Mouse (Mus musculus): ENCODE results near the gene Muc4. TPM values are rescaled to one million over a fixed set of nuclear protein-coding genes. Genes with fewer than 3 reads are reported as not detected.

Gene Muc4
- polyA plus RNA-seq, 1 experiment from 2014 or later, result 8.8 TPM

- no peaks in the 10 kb centered on the region for H3K9me3 ChIP-seq (ENCODE audit: control insufficient read depth, low read depth, low read length)
- H3K4me1 ChIP-seq (ENCODE audit: control insufficient read depth, insufficient read depth, low read length), result peaks cover 16% of the 10 kb centered on the region; the same call in 1 of the 2 replicates
- 0 out of 2 replicates have a peak, but pooled peaks have one; percentile 24 for ATAC-seq (ENCODE audit: insufficient number of reproducible peaks, insufficient read depth, low FRiP score, low read depth)
- no peak overlapping the region for H3K4me3 ChIP-seq (ENCODE audit: low read depth, low read length)
- no peaks in the 10 kb centered on the region for H3K36me3 ChIP-seq (ENCODE audit: control insufficient read depth, insufficient read depth, low read length)
- no peak overlapping the region for H3K4me2 ChIP-seq (replicated peaks; ENCODE audit: low read depth, low read length)
- H3K27ac ChIP-seq (ENCODE audit: low read length), result no peak overlapping the region
- H3K27me3 ChIP-seq (ENCODE audit: control insufficient read depth, insufficient read depth, low read length), result no peaks in the 10 kb centered on the region
- H3K9ac ChIP-seq (replicated peaks; ENCODE audit: low read depth, low read length), result no peak overlapping the region
- WGBS, result 42% methylated on average over 6 of the region's 6 CpGs
These were observed 67.7 kb downstream of the Muc4 start for GRCm38 (mm10) chr16:32803252-32803853.

- Histone ChIP-seq H3K9ac (replicated peaks; ENCODE audit: low read depth, low read length) (no peak overlapping the region), H3K4me1 (ENCODE audit: control insufficient read depth, insufficient read depth, low read length) (peaks cover 16% of the 10 kb centered on the region; the same call in 1 of the 2 replicates), H3K27ac (ENCODE audit: low read length) (no peak overlapping the region), H3K36me3 (ENCODE audit: control insufficient read depth, insufficient read depth, low read length) (no peaks in the 10 kb centered on the region), H3K9me3 (ENCODE audit: control insufficient read depth, low read depth, low read length) (no peaks in the 10 kb centered on the region), H3K27me3 (ENCODE audit: control insufficient read depth, insufficient read depth, low read length) (no peaks in the 10 kb centered on the region), H3K4me3 (ENCODE audit: low read depth, low read length) (no peak overlapping the region), H3K4me2 (replicated peaks; ENCODE audit: low read depth, low read length) (no peak overlapping the region)
- 33% methylated on average over 5 of the region's 5 CpGs for WGBS
- no peak for ATAC-seq (ENCODE audit: insufficient number of reproducible peaks, insufficient read depth, low FRiP score, low read depth)
These were observed 68.2 kb downstream of the Muc4 start for GRCm38 (mm10) chr16:32803901-32804300.

DNA sequence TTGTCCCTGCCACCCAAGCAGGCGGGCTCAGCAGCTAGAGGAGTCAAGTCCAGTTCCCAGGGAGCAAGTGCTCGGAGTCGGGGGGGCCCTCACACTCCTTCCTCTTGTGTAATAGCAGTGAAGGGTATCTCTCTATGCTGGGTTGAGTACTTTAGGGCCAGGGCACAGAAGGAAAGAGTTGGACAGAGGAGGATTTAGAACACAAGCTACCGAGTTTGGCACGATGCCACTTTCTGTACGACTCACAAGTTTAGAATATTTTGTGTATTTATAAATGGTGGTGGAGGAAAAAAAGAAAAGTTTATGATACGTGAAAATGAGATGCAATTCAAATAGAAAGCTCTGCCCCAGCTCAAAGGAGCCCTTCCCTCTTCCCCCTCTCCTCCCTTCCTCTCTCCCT lies 69.5 kb downstream of the Muc4 start:
- Histone ChIP-seq H3K27ac (ENCODE audit: low read length) (no peak overlapping the region), H3K4me2 (replicated peaks; ENCODE audit: low read depth, low read length) (no peak overlapping the region), H3K4me1 (ENCODE audit: control insufficient read depth, insufficient read depth, low read length) (peaks cover 16% of the 10 kb centered on the region; the same call in 1 of the 2 replicates), H3K9ac (replicated peaks; ENCODE audit: low read depth, low read length) (no peak overlapping the region), H3K4me3 (ENCODE audit: low read depth, low read length) (no peak overlapping the region), H3K27me3 (ENCODE audit: control insufficient read depth, insufficient read depth, low read length) (no peaks in the 10 kb centered on the region), H3K36me3 (ENCODE audit: control insufficient read depth, insufficient read depth, low read length) (no peaks in the 10 kb centered on the region), H3K9me3 (ENCODE audit: control insufficient read depth, low read depth, low read length) (no peaks in the 10 kb centered on the region)
- ATAC-seq (ENCODE audit: insufficient number of reproducible peaks, insufficient read depth, low FRiP score, low read depth), result no peak
- WGBS, result 70% methylated on average over 7 of the region's 7 CpGs

DNA sequence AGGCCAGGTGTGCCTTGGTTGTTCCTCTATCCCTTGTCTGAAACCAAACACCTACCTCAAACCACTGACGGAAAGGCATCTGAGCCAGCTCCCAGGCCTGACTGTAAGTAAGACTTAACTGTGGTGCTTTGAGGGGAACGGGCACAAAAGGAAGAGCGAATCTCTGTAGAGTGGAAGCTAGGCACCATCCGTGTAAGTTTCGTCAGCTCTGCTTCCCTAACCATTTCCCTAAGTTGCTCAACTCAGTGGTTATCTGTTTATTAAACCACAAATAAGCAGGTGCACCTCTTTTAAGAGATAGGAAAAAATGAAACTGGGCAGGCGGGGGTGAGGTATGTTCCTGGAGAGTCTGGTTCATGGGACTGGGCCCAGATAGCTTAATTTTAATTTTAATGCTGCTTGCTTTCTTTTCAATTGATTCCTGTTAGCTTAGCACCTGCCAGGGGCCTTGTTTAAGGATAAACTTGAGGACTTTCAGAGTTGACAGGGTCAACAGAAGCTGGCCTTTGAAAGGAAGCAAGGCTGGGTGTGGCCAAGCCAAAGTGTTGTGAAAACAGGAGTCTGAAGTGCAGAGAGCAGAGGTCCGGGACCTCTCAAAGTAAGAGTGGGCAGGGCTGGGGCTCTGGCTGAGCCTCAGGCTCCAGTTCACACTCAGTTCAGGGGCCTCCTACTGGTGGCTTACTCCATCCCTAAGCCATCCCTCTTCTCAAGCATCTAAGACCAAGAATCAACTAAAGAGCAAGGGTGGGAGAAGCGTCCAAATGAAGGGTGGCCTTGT lies 71.9 kb downstream of the Muc4 start:
- Histone ChIP-seq H3K4me1 (ENCODE audit: control insufficient read depth, insufficient read depth, low read length) (peaks cover 16% of the 10 kb centered on the region; the same call in 1 of the 2 replicates), H3K4me2 (replicated peaks; ENCODE audit: low read depth, low read length) (no peak overlapping the region), H3K27ac (ENCODE audit: low read length) (no peak overlapping the region), H3K9me3 (ENCODE audit: control insufficient read depth, low read depth, low read length) (no peaks in the 10 kb centered on the region), H3K9ac (replicated peaks; ENCODE audit: low read depth, low read length) (no peak overlapping the region), H3K4me3 (ENCODE audit: low read depth, low read length) (no peak overlapping the region), H3K36me3 (ENCODE audit: control insufficient read depth, insufficient read depth, low read length) (no peaks in the 10 kb centered on the region), H3K27me3 (ENCODE audit: control insufficient read depth, insufficient read depth, low read length) (no peaks in the 10 kb centered on the region)
- ATAC-seq (ENCODE audit: insufficient number of reproducible peaks, insufficient read depth, low FRiP score, low read depth), result peak; percentile 62; the same call in 1 of the 2 replicates
- WGBS, result 53% methylated on average over 8 of the region's 8 CpGs

- Histone ChIP-seq H3K27ac (ENCODE audit: low read length) (no peak within 1 kb of the TSS), H3K9ac (replicated peaks; ENCODE audit: low read depth, low read length) (no peak within 1 kb of the TSS), H3K27me3 (ENCODE audit: control insufficient read depth, insufficient read depth, low read length) (no peaks in the 10 kb centered on the region), H3K4me2 (replicated peaks; ENCODE audit: low read depth, low read length) (no peak within 1 kb of the TSS), H3K4me1 (ENCODE audit: control insufficient read depth, insufficient read depth, low read length) (peaks cover 17% of the 10 kb centered on the region), H3K4me3 (ENCODE audit: low read depth, low read length) (no peak within 1 kb of the TSS), H3K36me3 (ENCODE audit: control insufficient read depth, insufficient read depth, low read length) (no peaks in the 10 kb centered on the region), H3K9me3 (ENCODE audit: control insufficient read depth, low read depth, low read length) (no peaks in the 10 kb centered on the region)
- no peak for ATAC-seq (ENCODE audit: insufficient number of reproducible peaks, insufficient read depth, low FRiP score, low read depth)
- 84% methylated on average over 4 of the region's 4 CpGs for WGBS
These were observed 74.6 kb downstream of the Muc4 start, which contains the start of gene Smbd1 for GRCm38 (mm10) chr16:32810321-32810720. Smbd1 (minus strand) TSS chr16:32810477.

GRCm38 (mm10) chr16:32812888-32813361 lies 77.2 kb downstream of the Muc4 start:
- 1% methylated on average over 9 of the region's 9 CpGs for WGBS
- Histone ChIP-seq H3K9ac (replicated peaks; ENCODE audit: low read depth, low read length) (no peak overlapping the region), H3K4me3 (ENCODE audit: low read depth, low read length) (no peak overlapping the region), H3K4me1 (ENCODE audit: control insufficient read depth, insufficient read depth, low read length) (peaks cover 18% of the 10 kb centered on the region), H3K9me3 (ENCODE audit: control insufficient read depth, low read depth, low read length) (no peaks in the 10 kb centered on the region), H3K27ac (ENCODE audit: low read length) (no peak overlapping the region), H3K36me3 (ENCODE audit: control insufficient read depth, insufficient read depth, low read length) (no peaks in the 10 kb centered on the region), H3K4me2 (replicated peaks; ENCODE audit: low read depth, low read length) (peak overlapping the region; percentile 22; the same call in 1 of the 2 replicates), H3K27me3 (ENCODE audit: control insufficient read depth, insufficient read depth, low read length) (no peaks in the 10 kb centered on the region)
- ATAC-seq (ENCODE audit: insufficient number of reproducible peaks, insufficient read depth, low FRiP score, low read depth), result peak; percentile 34; the same call in 1 of the 2 replicates

DNA sequence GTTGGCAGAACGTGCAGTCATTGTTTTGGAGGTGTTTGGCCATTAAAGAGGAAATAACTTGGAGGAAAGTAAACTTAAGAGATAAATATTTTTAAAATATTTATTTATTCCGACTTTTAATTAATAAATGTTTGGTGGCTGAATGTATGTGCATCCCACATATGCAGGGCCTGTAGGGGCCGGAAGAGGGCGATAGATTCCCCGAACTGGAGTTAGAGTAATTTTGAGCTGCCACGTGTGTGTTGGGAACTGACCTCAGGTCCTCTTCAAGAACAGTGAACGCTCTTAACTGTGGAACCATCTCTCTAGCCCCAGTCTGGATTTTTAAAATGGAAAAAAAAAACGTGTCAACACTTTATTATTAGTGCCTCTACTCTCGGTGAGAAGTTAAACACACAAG lies 77.7 kb downstream of the Muc4 start:
- ATAC-seq (ENCODE audit: insufficient number of reproducible peaks, insufficient read depth, low FRiP score, low read depth), result no peak
- WGBS, result 51% methylated on average over 9 of the region's 9 CpGs

DNA sequence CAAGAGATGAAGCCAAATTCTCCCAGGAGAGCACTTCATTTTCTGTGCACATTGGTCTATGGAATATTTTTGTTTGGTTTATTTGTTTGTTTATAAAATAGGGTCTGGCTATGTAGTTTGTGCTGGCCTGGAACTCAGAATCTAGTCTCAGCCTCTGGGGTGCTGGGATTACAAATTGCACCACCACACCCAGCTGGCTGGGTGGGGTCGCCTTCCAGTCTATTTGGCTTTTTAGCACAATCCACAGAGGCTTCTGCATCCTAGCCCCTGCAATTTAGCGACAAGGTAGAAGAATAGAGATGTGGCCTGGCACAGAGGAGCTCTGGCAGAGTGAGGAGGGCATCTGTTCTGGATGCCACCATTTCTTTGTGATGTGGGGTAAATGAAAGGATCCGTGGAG lies 78.1 kb downstream of the Muc4 start:
- H3K27ac ChIP-seq (ENCODE audit: low read length), result no peak overlapping the region
- 71% methylated on average over 3 of the region's 3 CpGs for WGBS
- no peak overlapping the region for H3K4me2 ChIP-seq (replicated peaks; ENCODE audit: low read depth, low read length)
- H3K4me1 ChIP-seq (ENCODE audit: control insufficient read depth, insufficient read depth, low read length), result peaks cover 18% of the 10 kb centered on the region
- H3K27me3 ChIP-seq (ENCODE audit: control insufficient read depth, insufficient read depth, low read length), result no peaks in the 10 kb centered on the region
- no peak overlapping the region for H3K4me3 ChIP-seq (ENCODE audit: low read depth, low read length)
- H3K36me3 ChIP-seq (ENCODE audit: control insufficient read depth, insufficient read depth, low read length), result no peaks in the 10 kb centered on the region
- H3K9me3 ChIP-seq (ENCODE audit: control insufficient read depth, low read depth, low read length), result no peaks in the 10 kb centered on the region
- no peak overlapping the region for H3K9ac ChIP-seq (replicated peaks; ENCODE audit: low read depth, low read length)
- ATAC-seq (ENCODE audit: insufficient number of reproducible peaks, insufficient read depth, low FRiP score, low read depth), result no peak

More for the DNA sequence above, 77.7 kb downstream of the Muc4 start:
- no peaks in the 10 kb centered on the region for H3K27me3 ChIP-seq (ENCODE audit: control insufficient read depth, insufficient read depth, low read length)
- H3K4me2 ChIP-seq (replicated peaks; ENCODE audit: low read depth, low read length), result peak overlapping the region; percentile 22; the same call in 1 of the 2 replicates
- no peaks in the 10 kb centered on the region for H3K9me3 ChIP-seq (ENCODE audit: control insufficient read depth, low read depth, low read length)
- no peaks in the 10 kb centered on the region for H3K36me3 ChIP-seq (ENCODE audit: control insufficient read depth, insufficient read depth, low read length)
- peaks cover 18% of the 10 kb centered on the region for H3K4me1 ChIP-seq (ENCODE audit: control insufficient read depth, insufficient read depth, low read length)
- H3K27ac ChIP-seq (ENCODE audit: low read length), result no peak overlapping the region
- H3K4me3 ChIP-seq (ENCODE audit: low read depth, low read length), result no peak overlapping the region
- H3K9ac ChIP-seq (replicated peaks; ENCODE audit: low read depth, low read length), result no peak overlapping the region

Data from stomach, embryonic 14.5 days (tissue).